Mouse (Mus musculus) lung, embryonic 16.5 days (tissue): ENCODE results near the gene P2ry13. TPM values are rescaled to one million over a fixed set of nuclear protein-coding genes. Genes with fewer than 3 reads are reported as not detected.

Experiments
- ATAC-seq: fragments of 200-750 bp; cut with Nextera tagmentation; 2 replicates; pipeline ENCODE4 v1.8.0; 2017; ENCODE audit warnings: low read depth, mild to moderate bottlenecking, moderate library complexity
- H3K27ac ChIP-seq: fragments of 300-500 bp; sonication (generic); 2 replicates; pipeline ENCODE4 v1.5.1; 2014; ENCODE audit warnings: mild to moderate bottlenecking, control low read depth, low read length
- H3K27me3 ChIP-seq: fragments of 300-500 bp; sonication (generic); 2 replicates; pipeline ENCODE4 v1.6.1; 2014; ENCODE audit warnings: low read depth, low read length, mixed read lengths; ENCODE audit not compliant: control insufficient read depth, insufficient read depth
- H3K36me3 ChIP-seq: fragments of 300-500 bp; sonication (generic); 2 replicates; pipeline ENCODE4 v1.6.1; 2014; ENCODE audit warnings: low read length; ENCODE audit not compliant: control insufficient read depth, insufficient read depth
- H3K4me1 ChIP-seq: fragments of 300-500 bp; sonication (generic); replicated peaks from 2 replicates; pipeline ENCODE4 v1.6.1; 2014; ENCODE audit warnings: low read length, mixed read lengths; ENCODE audit not compliant: control insufficient read depth, insufficient read depth
- H3K4me2 ChIP-seq: fragments of 300-500 bp; sonication (generic); 2 replicates; pipeline ENCODE4 v1.6.1; 2014; ENCODE audit warnings: low read depth, low read length, control low read depth
- H3K4me3 ChIP-seq: fragments of 300-500 bp; sonication (generic); 2 replicates; pipeline ENCODE4 v1.5.1; 2014; ENCODE audit warnings: mild to moderate bottlenecking, low read length, control low read depth
- H3K9ac ChIP-seq: fragments of 300-500 bp; sonication (generic); 2 replicates; pipeline ENCODE4 v1.6.1; 2014; ENCODE audit warnings: low read length, control low read depth
- H3K9me3 ChIP-seq: fragments of 300-500 bp; sonication (generic); 2 replicates; pipeline ENCODE4 v1.6.1; 2016; ENCODE audit warnings: low read length; ENCODE audit not compliant: control insufficient read depth
- WGBS: fragments of 180-500 bp; shearing (Covaris S2); extraction: QIAGEN DNeasy Blood & Tissue Kit; methylation state at CpG from one replicate; pipeline ENCODE4 v1.1.7; 2014; 5-methylcytosine and 5-hydroxymethylcytosine counted together
- polyA plus RNA-seq: library from polyadenylated mRNA; unstranded; fragments of >200 nt; fragmentation: Nextera tagmentation; extraction: Ambion mirVana; gene quantifications from 2 replicates; pipeline ENCODE4 v1.2.1, GENCODE M21; 2015

Gene P2ry13
- polyA plus RNA-seq, 1 experiment from 2014 or later, result 1.5 TPM

- 54% methylated on average over 5 of the region's 5 CpGs for WGBS
- no peaks in the 10 kb centered on the region for H3K27me3 ChIP-seq
- peaks cover 6% of the 10 kb centered on the region; the same call in 1 of the 2 replicates for H3K4me1 ChIP-seq
- H3K36me3 ChIP-seq, result no peaks in the 10 kb centered on the region
- no peak overlapping the region for H3K4me3 ChIP-seq
- ATAC-seq, result 0 out of 2 replicates have a peak, but pooled peaks have one; percentile 17
- no peak overlapping the region for H3K9ac ChIP-seq
- H3K9me3 ChIP-seq, result no peaks in the 10 kb centered on the region
- H3K27ac ChIP-seq, result no peak overlapping the region
- no peak overlapping the region for H3K4me2 ChIP-seq
These were observed 29.5 kb downstream of the P2ry13 start for GRCm38 (mm10) chr3:59181134-59181533.

GRCm38 (mm10) chr3:59176871-59177270 is 33.8 kb downstream of the P2ry13 start:
- WGBS, result 66% methylated on average over 5 of the region's 5 CpGs
- Histone ChIP-seq H3K36me3 (no peaks in the 10 kb centered on the region), H3K27me3 (no peaks in the 10 kb centered on the region), H3K4me2 (no peak overlapping the region), H3K4me3 (no peak overlapping the region), H3K27ac (no peak overlapping the region), H3K4me1 (peaks cover 6% of the 10 kb centered on the region), H3K9me3 (no peaks in the 10 kb centered on the region), H3K9ac (no peak overlapping the region)
- no peak for ATAC-seq

- ATAC-seq, result peak; percentile 89
- 16% methylated on average over 5 of the region's 5 CpGs for WGBS
- H3K36me3 ChIP-seq, result no peaks in the 10 kb centered on the region
- H3K9me3 ChIP-seq, result no peaks in the 10 kb centered on the region
- H3K27ac ChIP-seq, result no peak overlapping the region
- H3K4me3 ChIP-seq, result no peak overlapping the region
- H3K4me2 ChIP-seq, result no peak overlapping the region
- H3K27me3 ChIP-seq, result no peaks in the 10 kb centered on the region
- H3K9ac ChIP-seq, result no peak overlapping the region
- H3K4me1 ChIP-seq, result peaks cover 6% of the 10 kb centered on the region; the same call in 1 of the 2 replicates
These were observed 35.4 kb downstream of the P2ry13 start for GRCm38 (mm10) chr3:59175234-59175633.

DNA sequence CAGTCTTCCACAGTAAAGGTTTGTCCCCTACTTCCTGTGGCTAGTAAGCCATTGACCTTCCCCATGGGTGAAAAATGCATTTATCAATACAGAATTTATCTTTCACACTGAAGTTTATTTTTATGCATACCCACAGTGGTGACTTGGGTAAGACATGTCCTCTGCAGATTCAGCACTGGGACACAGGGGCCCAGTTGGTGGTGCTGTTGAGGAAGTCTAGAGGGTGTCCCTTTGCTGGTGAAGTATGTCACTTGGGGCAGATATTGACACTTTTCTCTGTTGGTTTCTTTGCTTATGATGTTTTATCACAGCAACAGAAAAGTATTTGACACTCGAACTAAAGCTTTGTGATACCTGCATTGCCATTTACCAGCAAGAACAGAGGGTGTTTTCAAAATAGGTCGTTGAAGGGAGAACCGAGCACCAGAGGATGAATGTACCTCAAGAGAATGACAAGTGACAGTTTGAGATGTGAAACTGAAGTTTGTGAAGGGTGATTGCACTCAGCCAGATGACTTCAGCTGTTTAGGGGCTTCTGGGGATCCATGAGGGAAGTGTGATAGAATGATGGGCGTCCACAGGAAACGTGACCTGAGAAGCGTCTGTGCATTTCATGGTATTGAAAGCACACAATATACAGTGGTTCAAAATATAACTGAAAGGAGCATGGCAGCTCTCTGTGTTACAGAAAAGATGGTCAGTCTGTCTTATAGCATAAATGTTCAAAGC is 36.1 kb downstream of the P2ry13 start:
- no peaks in the 10 kb centered on the region for H3K36me3 ChIP-seq

GRCm38 (mm10) chr3:59169921-59170627 is 40.6 kb downstream of the P2ry13 start:
- peaks cover 8% of the 10 kb centered on the region for H3K4me1 ChIP-seq
- no peaks in the 10 kb centered on the region for H3K27me3 ChIP-seq
- H3K9me3 ChIP-seq, result no peaks in the 10 kb centered on the region
- H3K9ac ChIP-seq, result no peak overlapping the region
- H3K4me3 ChIP-seq, result no peak overlapping the region
- no peaks in the 10 kb centered on the region for H3K36me3 ChIP-seq
- peak overlapping the region; percentile 66 for H3K27ac ChIP-seq
- 24% methylated on average over 2 of the region's 2 CpGs for WGBS
- H3K4me2 ChIP-seq, result no peak overlapping the region
- peak; percentile 15; the same call in 1 of the 2 replicates for ATAC-seq

More for the DNA sequence above, 36.1 kb downstream of the P2ry13 start:
- Histone ChIP-seq H3K9ac (no peak overlapping the region), H3K27ac (no peak overlapping the region), H3K4me1 (peaks cover 9% of the 10 kb centered on the region; the same call in 1 of the 2 replicates), H3K4me3 (no peak overlapping the region), H3K27me3 (no peaks in the 10 kb centered on the region), H3K9me3 (no peaks in the 10 kb centered on the region), H3K4me2 (no peak overlapping the region)
- ATAC-seq, result peak; percentile 8; the same call in 1 of the 2 replicates
- 53% methylated on average over 6 of the region's 6 CpGs for WGBS

GRCm38 (mm10) chr3:59169215-59169614 is 41.5 kb downstream of the P2ry13 start:
- no peak overlapping the region for H3K27ac ChIP-seq
- no peaks in the 10 kb centered on the region for H3K9me3 ChIP-seq
- H3K9ac ChIP-seq, result no peak overlapping the region
- no peak overlapping the region for H3K4me3 ChIP-seq
- H3K4me1 ChIP-seq, result peaks cover 5% of the 10 kb centered on the region
- H3K36me3 ChIP-seq, result no peaks in the 10 kb centered on the region
- WGBS, result 71% methylated on average over 4 of the region's 4 CpGs
- H3K4me2 ChIP-seq, result no peak overlapping the region
- no peaks in the 10 kb centered on the region for H3K27me3 ChIP-seq
- ATAC-seq, result no peak

- Histone ChIP-seq H3K9me3 (no peaks in the 10 kb centered on the region), H3K27me3 (no peaks in the 10 kb centered on the region), H3K27ac (peak overlapping the region; percentile 84; the same call in 1 of the 2 replicates), H3K36me3 (no peaks in the 10 kb centered on the region), H3K4me1 (peaks cover 5% of the 10 kb centered on the region), H3K4me3 (no peak overlapping the region), H3K4me2 (no peak overlapping the region), H3K9ac (no peak overlapping the region)
- WGBS, result 83% methylated on average over 6 of the region's 6 CpGs
- no peak for ATAC-seq
These were observed 42.2 kb downstream of the P2ry13 start for GRCm38 (mm10) chr3:59168476-59168875.

DNA sequence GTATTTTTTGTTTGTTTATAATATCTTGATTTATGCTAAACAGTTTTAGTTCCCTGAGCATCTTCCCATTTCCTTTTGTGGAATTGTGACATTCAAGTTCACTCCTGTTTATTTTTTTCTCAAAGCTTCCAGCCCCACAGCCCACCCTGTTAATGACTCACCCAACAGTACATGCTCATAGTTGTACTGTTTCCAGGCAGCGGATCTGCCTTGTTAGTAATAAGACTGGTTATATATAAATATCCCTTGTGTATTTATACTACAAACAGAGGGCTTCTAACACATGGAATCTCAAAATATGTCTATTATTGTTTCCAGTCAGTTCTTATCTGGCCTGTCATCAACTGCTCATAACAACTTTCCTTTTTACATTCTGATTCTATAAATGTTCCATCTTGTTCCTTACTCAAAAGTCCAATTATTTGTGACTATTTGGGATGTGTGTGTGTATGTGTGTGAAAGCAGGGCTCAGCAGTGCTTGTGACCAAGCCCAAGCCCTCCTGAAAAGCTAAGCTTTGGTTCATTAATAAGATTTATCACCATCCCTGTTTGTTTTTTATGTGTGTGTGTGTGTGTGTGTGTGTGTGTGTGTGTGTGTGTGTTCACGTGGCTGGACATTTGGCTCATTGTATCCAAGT is 43.1 kb downstream of the P2ry13 start:
- WGBS, result 30% methylated on average over 2 of the region's 2 CpGs
- no peak overlapping the region for H3K9ac ChIP-seq
- peaks cover 5% of the 10 kb centered on the region for H3K4me1 ChIP-seq
- H3K9me3 ChIP-seq, result no peaks in the 10 kb centered on the region
- peak; percentile 93 for ATAC-seq
- H3K27me3 ChIP-seq, result no peaks in the 10 kb centered on the region
- no peaks in the 10 kb centered on the region for H3K36me3 ChIP-seq
- H3K4me3 ChIP-seq, result no peak overlapping the region
- H3K27ac ChIP-seq, result peak overlapping the region; percentile 84
- H3K4me2 ChIP-seq, result no peak overlapping the region

DNA sequence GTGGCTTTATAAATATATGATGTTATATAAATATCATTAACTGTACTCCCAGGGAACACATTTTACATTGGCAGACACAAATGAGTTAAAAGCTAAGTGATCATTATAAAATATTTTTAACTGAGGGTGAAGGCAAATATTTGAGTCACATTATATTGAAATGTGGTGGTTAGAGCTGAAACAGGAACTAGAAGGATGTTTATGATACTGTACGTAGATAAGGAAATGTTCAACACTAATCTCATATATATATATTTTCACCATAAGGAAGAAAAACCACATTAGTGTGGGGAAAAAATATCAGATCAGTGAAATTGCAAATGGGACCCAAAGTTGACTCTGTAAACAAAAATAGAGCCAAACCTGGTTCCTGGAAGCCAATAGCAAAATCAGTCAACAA is 50.2 kb downstream of the P2ry13 start:
- Histone ChIP-seq H3K4me1 (no peaks in the 10 kb centered on the region), H3K9me3 (no peaks in the 10 kb centered on the region), H3K9ac (no peak overlapping the region), H3K27me3 (no peaks in the 10 kb centered on the region), H3K4me2 (no peak overlapping the region), H3K36me3 (no peaks in the 10 kb centered on the region), H3K4me3 (no peak overlapping the region), H3K27ac (no peak overlapping the region)
- no peak for ATAC-seq
- WGBS, result 40% methylated on average over 1 of the region's 1 CpGs
